Mouse (Mus musculus) MEL (cell line): Measurements from ENCODE around the gene Slc8a2. TPM values are rescaled to one million over a fixed set of nuclear protein-coding genes. Genes with fewer than 3 reads are reported as not detected.

Experiments used
- DNase-seq: peaks from one replicate; pipeline ENCODE4 v3.0.0; 2011; ENCODE audit warnings: low read depth, low spot score
- H3K27ac ChIP-seq: 2 replicates; pipeline ENCODE4 v1.5.1; 2012; ENCODE audit warnings: low read depth, mild to moderate bottlenecking, control low read depth, low read length, moderate library complexity; ENCODE audit not compliant: control insufficient read depth
- H3K27me3 ChIP-seq, 2 experiments: fragments of 150-350 bp in 1 of 2; sonication (generic) in 1 of 2; 2 replicates each; pipeline ENCODE4 v1.6.1; 2012; ENCODE audit warnings: low read length in 2 of 2, mild to moderate bottlenecking in 2 of 2, improper control_type of control experiment in 1 of 2, moderate library complexity in 1 of 2; ENCODE audit not compliant: insufficient read depth in 2 of 2, control insufficient read depth in 1 of 2
- H3K36me3 ChIP-seq, 2 experiments: 2 replicates each; pipeline ENCODE4 v1.6.1; 2012 to 2014; ENCODE audit warnings: low read length in 2 of 2, improper control_type of control experiment in 1 of 2, inconsistent platforms in 1 of 2, mild to moderate bottlenecking in 1 of 2; ENCODE audit not compliant: insufficient read depth in 2 of 2, control insufficient read depth in 1 of 2
- H3K4me1 ChIP-seq, 2 experiments: fragments of 150-350 bp in 1 of 2; sonication (generic) in 1 of 2; 2 replicates each; pipeline ENCODE4 v1.6.1; 2012; ENCODE audit warnings: low read length in 2 of 2, improper control_type of control experiment in 1 of 2, mild to moderate bottlenecking in 1 of 2; ENCODE audit not compliant: insufficient read depth in 2 of 2, control insufficient read depth in 1 of 2
- H3K4me3 ChIP-seq, 2 experiments: fragments of 150-350 bp in 1 of 2; sonication (generic) in 1 of 2; 2 replicates each; pipeline ENCODE4 v1.5.1; 2012; ENCODE audit warnings: low read depth in 2 of 2, low read length in 2 of 2, mild to moderate bottlenecking in 2 of 2, moderate library complexity in 2 of 2, control low read depth in 1 of 2, improper control_type of control experiment in 1 of 2; ENCODE audit not compliant: control insufficient read depth in 1 of 2, insufficient read depth in 1 of 2
- H3K79me2 ChIP-seq: 2 replicates; pipeline ENCODE4 v1.6.1; 2012; ENCODE audit warnings: mild to moderate bottlenecking, low read length, moderate library complexity; ENCODE audit not compliant: control insufficient read depth, poor library complexity, insufficient read depth
- H3K9ac ChIP-seq: 2 replicates; pipeline ENCODE4 v1.6.1; 2012; ENCODE audit warnings: low read depth, mild to moderate bottlenecking, control low read depth, low read length, moderate library complexity; ENCODE audit not compliant: control insufficient read depth, poor library complexity, severe bottlenecking
- H3K9me3 ChIP-seq: fragments of 150-350 bp; sonication (generic); replicated peaks from 2 replicates; pipeline ENCODE4 v1.6.1; 2012; ENCODE audit warnings: mild to moderate bottlenecking, low read length, improper control_type of control experiment, moderate library complexity; ENCODE audit not compliant: insufficient read depth
- BHLHE40 ChIP-seq: IDR thresholded peaks from 2 replicates; pipeline ENCODE4 v1.6.1; 2012; ENCODE audit warnings: low read depth, mild to moderate bottlenecking, inconsistent platforms, low read length, improper control_type of control experiment, borderline replicate concordance
- CHD2 ChIP-seq: IDR thresholded peaks from 2 replicates; pipeline ENCODE4 v1.6.1; 2011; ENCODE audit warnings: low read length, improper control_type of control experiment
- CTCF ChIP-seq, 3 experiments: IDR thresholded peaks in 2 of 3; conservative IDR thresholded peaks in 1 of 3; 2 replicates each; pipeline ENCODE4 v1.5.1; 2011 to 2012; ENCODE audit warnings: low read length in 3 of 3, low read depth in 2 of 3, mild to moderate bottlenecking in 2 of 3, improper control_type of control experiment in 1 of 3, inconsistent platforms in 1 of 3, mixed read lengths in 1 of 3, moderate library complexity in 1 of 3; ENCODE audit not compliant: control insufficient read depth in 1 of 3, insufficient read depth in 1 of 3, poor library complexity in 1 of 3, severe bottlenecking in 1 of 3
- EP300 ChIP-seq, 2 experiments: IDR thresholded peaks; 2 replicates each; pipeline ENCODE4 v1.6.1; 2011; ENCODE audit warnings: improper control_type of control experiment in 2 of 2, low read length in 2 of 2, low read depth in 1 of 2, mild to moderate bottlenecking in 1 of 2
- GABPA ChIP-seq: IDR thresholded peaks from 2 replicates; pipeline ENCODE4 v1.6.1; 2012; ENCODE audit warnings: low read depth, mild to moderate bottlenecking, inconsistent platforms, low read length, improper control_type of control experiment, moderate library complexity
- GATA1 ChIP-seq: IDR thresholded peaks from 2 replicates; pipeline ENCODE4 v1.6.1; 2011; ENCODE audit warnings: low read depth, low read length, improper control_type of control experiment
- HCFC1 ChIP-seq: IDR thresholded peaks from 2 replicates; pipeline ENCODE4 v1.6.1; 2012; ENCODE audit warnings: low read depth, mild to moderate bottlenecking, inconsistent platforms, low read length, improper control_type of control experiment, moderate library complexity
- KAT2A ChIP-seq: conservative IDR thresholded peaks from 2 replicates; pipeline ENCODE4 v1.6.1; 2012; ENCODE audit warnings: low read depth, low read length, improper control_type of control experiment, inconsistent platforms
- MAFK ChIP-seq: IDR thresholded peaks from 2 replicates; pipeline ENCODE4 v1.6.1; 2011; ENCODE audit warnings: low read depth, mild to moderate bottlenecking, low read length, improper control_type of control experiment, borderline replicate concordance
- MAX ChIP-seq: IDR thresholded peaks from 2 replicates; pipeline ENCODE4 v1.6.1; 2011; ENCODE audit warnings: low read length, improper control_type of control experiment
- MAZ ChIP-seq: IDR thresholded peaks from 2 replicates; pipeline ENCODE4 v1.6.1; 2012; ENCODE audit warnings: low read depth, mild to moderate bottlenecking, inconsistent platforms, low read length, improper control_type of control experiment
- MEF2A ChIP-seq: IDR thresholded peaks from 2 replicates; pipeline ENCODE4 v1.6.1; 2014; ENCODE audit warnings: low read depth, mild to moderate bottlenecking, inconsistent platforms, low read length, improper control_type of control experiment; ENCODE audit not compliant: poor library complexity, insufficient replicate concordance, severe bottlenecking; ENCODE audit errors: extremely low read depth
- MYB ChIP-seq: IDR thresholded peaks from 2 replicates; pipeline ENCODE4 v1.6.1; 2011; ENCODE audit warnings: mild to moderate bottlenecking, low read depth, low read length, improper control_type of control experiment
- NELFE ChIP-seq: IDR thresholded peaks from 2 replicates; pipeline ENCODE4 v1.6.1; 2011; ENCODE audit warnings: low read depth, low read length, improper control_type of control experiment
- NRF1 ChIP-seq: IDR thresholded peaks from 2 replicates; pipeline ENCODE4 v1.6.1; 2014; ENCODE audit warnings: low read depth, mild to moderate bottlenecking, inconsistent platforms, low read length, improper control_type of control experiment, moderate library complexity; ENCODE audit not compliant: poor library complexity, insufficient read depth, severe bottlenecking
- POLR2AphosphoS5 ChIP-seq: IDR thresholded peaks from 2 replicates; pipeline ENCODE4 v1.6.1; 2012; ENCODE audit warnings: low read depth, borderline replicate concordance, mild to moderate bottlenecking, inconsistent platforms, low read length, moderate library complexity, mixed read lengths
- RAD21 ChIP-seq: IDR thresholded peaks from 2 replicates; pipeline ENCODE4 v1.6.1; 2011; ENCODE audit warnings: mild to moderate bottlenecking, low read depth, low read length, improper control_type of control experiment
- RCOR1 ChIP-seq: IDR thresholded peaks from 2 replicates; pipeline ENCODE4 v1.6.1; 2012; ENCODE audit warnings: low read depth, mild to moderate bottlenecking, inconsistent platforms, low read length, improper control_type of control experiment
- TAL1 ChIP-seq: IDR thresholded peaks from 2 replicates; pipeline ENCODE4 v1.6.1; 2012; ENCODE audit warnings: mild to moderate bottlenecking, inconsistent platforms, low read length, moderate library complexity, mixed read lengths
- TBP ChIP-seq: IDR thresholded peaks from 2 replicates; pipeline ENCODE4 v1.8.0; 2011; ENCODE audit warnings: low read depth, low read length, improper control_type of control experiment
- TCF12 ChIP-seq: IDR thresholded peaks from 2 replicates; pipeline ENCODE4 v1.6.1; 2014; ENCODE audit warnings: low read depth, mild to moderate bottlenecking, inconsistent platforms, low read length, improper control_type of control experiment, moderate library complexity
- ZKSCAN1 ChIP-seq: IDR thresholded peaks from 2 replicates; pipeline ENCODE4 v1.6.1; 2012; ENCODE audit warnings: low read depth, mild to moderate bottlenecking, inconsistent platforms, low read length, improper control_type of control experiment, moderate library complexity
- ZMIZ1 ChIP-seq: IDR thresholded peaks from 2 replicates; pipeline ENCODE4 v1.6.1; 2012; ENCODE audit warnings: low read depth, mild to moderate bottlenecking, inconsistent platforms, low read length, improper control_type of control experiment, moderate library complexity
- ZNF384 ChIP-seq: IDR thresholded peaks from 2 replicates; pipeline ENCODE4 v1.6.1; 2012; ENCODE audit warnings: low read depth, mild to moderate bottlenecking, inconsistent platforms, low read length, improper control_type of control experiment
- polyA plus RNA-seq, 2 experiments: library from polyadenylated mRNA; stranded (reverse) in 1 of 2; unstranded in 1 of 2; fragments of >175 nt in 1 of 2; fragments of >200 nt in 1 of 2; gene quantifications; 2 replicates each; pipeline versions ENCODE4 v1.2.1 to v1.2.4; 2012; ENCODE audit warnings: low replicate concordance in 2 of 2, low read depth in 1 of 2; ENCODE audit not compliant: insufficient read length in 2 of 2, insufficient read depth in 1 of 2, missing spikeins in 1 of 2
- total RNA-seq: library from RNA; depleted of rRNA; stranded (reverse); fragments of 300-350 nt; gene quantifications from 2 replicates; pipeline ENCODE4 v1.2.3, GENCODE M21; 2012

The Slc8a2 gene
- total and polyA plus RNA-seq, 3 experiments: 0.06 TPM; not detected in 2

DNA sequence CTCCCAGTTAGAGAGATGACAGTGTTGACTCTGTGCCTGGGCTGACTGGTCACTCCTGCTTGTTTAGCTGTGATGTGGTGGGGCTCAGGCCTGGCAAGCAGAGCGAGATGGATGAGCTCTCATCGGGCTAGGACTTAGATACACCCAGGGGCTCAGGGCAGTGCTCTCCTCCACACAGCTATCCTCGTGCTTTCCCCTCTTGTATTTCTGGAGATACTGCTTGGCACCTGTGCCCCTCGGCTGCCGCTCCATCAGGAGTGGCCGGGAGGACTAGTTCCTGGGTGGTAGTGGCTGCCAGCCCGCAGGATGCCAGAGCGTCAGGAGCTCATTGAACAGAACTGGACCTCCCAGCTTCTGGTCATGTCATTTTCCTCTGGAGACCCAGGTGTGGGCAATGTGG lies 19.5 kb upstream of the Slc8a2 start:
- H3K9me3 ChIP-seq: no peaks in the 10 kb centered on the region
- H3K4me1 ChIP-seq: no peaks in the 10 kb centered on the region
- peaks cover 0 to 1% of the 10 kb centered on the region in 2 experiments; a peak in 2 of 4 replicates for H3K36me3 ChIP-seq
- no peaks in the 10 kb centered on the region for H3K27me3 ChIP-seq
- DNase-seq: no peak
- no peak overlapping the region for H3K9ac ChIP-seq
- 0 out of 2 replicates have a peak, but pooled peaks cover 2% of the 10 kb centered on the region for H3K79me2 ChIP-seq
- H3K4me3 ChIP-seq: no peak overlapping the region
- no peak overlapping the region for H3K27ac ChIP-seq
- TF ChIP-seq TCF12: no peak
- TF ChIP-seq MAFK: no peak
- TF ChIP-seq GABPA: no peak
- TF ChIP-seq MYB: no peak
- no peak for TF ChIP-seq BHLHE40

DNA sequence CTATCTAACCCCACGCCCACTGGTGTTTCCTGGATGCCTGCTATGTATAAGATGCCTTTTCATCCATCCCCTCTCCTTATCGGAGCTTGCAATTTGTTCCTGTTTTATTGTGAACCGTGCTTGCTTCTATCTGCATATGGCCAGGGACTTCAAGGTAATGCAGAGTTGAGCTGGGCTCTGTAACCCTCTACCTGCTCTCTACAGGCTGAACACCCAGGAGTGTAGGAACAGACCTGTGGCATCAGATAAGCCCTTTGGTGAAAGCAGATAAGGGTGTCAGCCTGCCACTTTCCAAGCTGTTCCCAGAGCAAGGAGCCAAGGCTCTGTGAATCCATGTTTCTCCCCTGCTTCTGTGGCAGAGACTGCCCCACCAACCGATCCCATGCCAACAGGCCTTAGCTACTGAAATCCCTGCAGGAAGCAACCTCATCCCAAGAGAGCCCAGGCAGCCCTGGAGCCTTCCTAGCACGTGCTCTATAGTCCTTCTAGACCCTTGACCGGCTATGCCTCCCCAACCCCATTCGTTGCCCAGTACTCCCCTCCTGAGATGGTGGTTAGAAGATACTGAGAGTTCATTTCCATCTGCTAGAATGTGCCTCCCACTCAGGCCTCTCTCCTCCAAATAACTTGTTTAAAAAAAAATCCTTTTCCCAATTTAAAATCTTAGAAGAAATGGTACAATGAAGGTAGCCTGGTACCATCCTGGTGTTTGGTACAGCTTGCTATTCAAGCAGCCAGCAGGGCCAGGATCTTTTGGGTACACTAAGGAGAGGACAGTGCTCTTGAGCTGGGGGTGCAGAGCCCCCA lies 18.1 kb upstream of the Slc8a2 start:
- H3K9ac ChIP-seq: no peak overlapping the region
- peak; percentile 21 for DNase-seq
- H3K4me1 ChIP-seq: no peaks in the 10 kb centered on the region
- H3K4me3 ChIP-seq: no peak overlapping the region
- H3K9me3 ChIP-seq: no peaks in the 10 kb centered on the region
- peaks cover 0 to 1% of the 10 kb centered on the region in 2 experiments; a peak in 2 of 4 replicates for H3K36me3 ChIP-seq
- no peak for TF ChIP-seq NELFE
- TF ChIP-seq KAT2A: no peak
- TF ChIP-seq CTCF (IDR thresholded peaks at IDR 0.05 in 2 of 3, conservative IDR thresholded peaks at IDR 0.05 in 1 of 3; ENCODE audit: control insufficient read depth in 1 of 3, insufficient read depth in 1 of 3, low read depth in 2 of 3, low read length in 3 of 3, poor library complexity in 1 of 3, severe bottlenecking in 1 of 3): no peak
- TF ChIP-seq GATA1: peak; percentile 29; the same call in 1 of the 2 replicates
- no peaks in the 10 kb centered on the region for H3K27me3 ChIP-seq
- no peaks in the 10 kb centered on the region for H3K79me2 ChIP-seq
- no peak overlapping the region for H3K27ac ChIP-seq

DNA sequence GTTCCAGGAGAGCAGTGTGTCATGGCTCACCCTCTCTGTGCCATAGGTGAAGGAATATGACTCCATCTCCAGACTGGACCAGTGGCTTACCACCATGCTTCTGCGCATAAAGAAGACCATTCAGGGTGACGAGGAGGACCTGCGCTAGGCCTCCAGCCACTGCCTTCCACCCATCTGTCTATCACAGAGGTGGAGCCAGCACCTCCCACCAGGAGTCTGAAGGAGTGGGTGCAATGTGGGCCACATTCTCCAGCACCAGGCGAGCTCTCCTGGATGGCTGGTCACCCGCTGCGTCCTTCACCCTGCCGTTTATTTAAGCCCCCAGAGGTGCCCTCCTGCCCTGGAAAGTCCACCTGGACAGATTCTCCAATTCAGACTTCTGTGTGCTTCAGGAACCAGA lies 13.2 kb upstream of the Slc8a2 start:
- no peak overlapping the region for H3K27ac ChIP-seq
- no peak overlapping the region for H3K4me3 ChIP-seq
- no peak for DNase-seq
- no peaks in the 10 kb centered on the region for H3K9me3 ChIP-seq
- no peaks in the 10 kb centered on the region; a peak in 1 of 4 replicates for H3K36me3 ChIP-seq
- H3K9ac ChIP-seq: no peak overlapping the region
- no peaks in the 10 kb centered on the region for H3K79me2 ChIP-seq
- H3K27me3 ChIP-seq: no peaks in the 10 kb centered on the region
- H3K4me1 ChIP-seq: peaks cover 0 to 3% of the 10 kb centered on the region in 2 experiments; a peak in 1 of 4 replicates
- TF ChIP-seq TBP (no peak), TAL1 (no peak), EP300 (IDR thresholded peaks at IDR 0.05; ENCODE audit: low read depth in 1 of 2, low read length in 2 of 2) (no peak), RCOR1 (no peak), ZNF384 (no peak), MAX (no peak), MAZ (no peak), MEF2A (no peak), GABPA (no peak), POLR2AphosphoS5 (no peak), ZMIZ1 (no peak), CTCF (IDR thresholded peaks at IDR 0.05 in 2 of 3, conservative IDR thresholded peaks at IDR 0.05 in 1 of 3; ENCODE audit: control insufficient read depth in 1 of 3, insufficient read depth in 1 of 3, low read depth in 2 of 3, low read length in 3 of 3, poor library complexity in 1 of 3, severe bottlenecking in 1 of 3) (no peak), HCFC1 (no peak), MAFK (no peak), NRF1 (no peak), CHD2 (no peak), ZKSCAN1 (no peak), RAD21 (no peak), KAT2A (no peak)
